Mouse (Mus musculus) limb, embryonic 11.5 days (tissue): ENCODE data around the gene Lrmp. TPM values are rescaled to one million over a fixed set of nuclear protein-coding genes. Genes with fewer than 3 reads are reported as not detected.
"Not testable (repeated sequence)": the region's sequence is repeated elsewhere in the genome, so short reads cannot be mapped to it uniquely, and the experiment has no call there.

Source experiments
- ATAC-seq: fragments of 200-750 bp; cut with Nextera tagmentation; 2 replicates; pipeline ENCODE4 v1.8.0; 2017; ENCODE audit warnings: low read depth; ENCODE audit not compliant: insufficient number of reproducible peaks, low FRiP score, low TSS enrichment
- DNase-seq: peaks from one replicate; pipeline ENCODE4 v3.0.0-alpha.2; 2015; ENCODE audit warnings: low spot score
- H3K27ac ChIP-seq: fragments of 300-500 bp; sonication (generic); replicated peaks from 2 replicates; pipeline ENCODE4 v1.5.1; 2014; ENCODE audit warnings: low read depth, mild to moderate bottlenecking, low read length
- H3K27me3 ChIP-seq: fragments of 300-500 bp; sonication (generic); 2 replicates; pipeline ENCODE4 v1.6.1; 2014; ENCODE audit warnings: mild to moderate bottlenecking, low read length, mixed read lengths; ENCODE audit not compliant: control insufficient read depth, insufficient read depth
- H3K36me3 ChIP-seq: fragments of 300-500 bp; sonication (generic); 2 replicates; pipeline ENCODE4 v1.6.1; 2014; ENCODE audit warnings: mild to moderate bottlenecking, low read length, moderate library complexity, mixed read lengths; ENCODE audit not compliant: control insufficient read depth, insufficient read depth
- H3K4me1 ChIP-seq: fragments of 300-500 bp; sonication (generic); 2 replicates; pipeline ENCODE4 v1.6.1; 2014; ENCODE audit warnings: low read length, mixed read lengths; ENCODE audit not compliant: control insufficient read depth, insufficient read depth
- H3K4me2 ChIP-seq: fragments of 300-500 bp; sonication (generic); 2 replicates; pipeline ENCODE4 v1.6.1; 2014; ENCODE audit warnings: low read depth, mild to moderate bottlenecking, moderate library complexity; ENCODE audit not compliant: severe bottlenecking
- H3K4me3 ChIP-seq: fragments of 300-500 bp; sonication (generic); 2 replicates; pipeline ENCODE4 v1.5.1; 2014; ENCODE audit warnings: low read depth, low read length
- H3K9ac ChIP-seq: fragments of 300-500 bp; sonication (generic); 2 replicates; pipeline ENCODE4 v1.6.1; 2014; ENCODE audit warnings: mild to moderate bottlenecking, low read length
- H3K9me3 ChIP-seq: fragments of 300-500 bp; sonication (generic); 2 replicates; pipeline ENCODE4 v1.6.1; 2016; ENCODE audit warnings: low read length; ENCODE audit not compliant: control insufficient read depth
- WGBS: fragments of 180-500 bp; shearing (Covaris S2); extraction: QIAGEN DNeasy Blood & Tissue Kit; methylation state at CpG from one replicate; pipeline ENCODE4 v1.1.7; 2014; 5-methylcytosine and 5-hydroxymethylcytosine counted together
- polyA plus RNA-seq: library from polyadenylated mRNA; unstranded; fragments of >200 nt; fragmentation: Nextera tagmentation; extraction: Ambion mirVana; gene quantifications from 2 replicates; pipeline ENCODE4 v1.2.1, GENCODE M21; 2014

Lrmp gene
- polyA plus RNA-seq, 1 experiment from 2014 or later: 1.7 TPM

DNA sequence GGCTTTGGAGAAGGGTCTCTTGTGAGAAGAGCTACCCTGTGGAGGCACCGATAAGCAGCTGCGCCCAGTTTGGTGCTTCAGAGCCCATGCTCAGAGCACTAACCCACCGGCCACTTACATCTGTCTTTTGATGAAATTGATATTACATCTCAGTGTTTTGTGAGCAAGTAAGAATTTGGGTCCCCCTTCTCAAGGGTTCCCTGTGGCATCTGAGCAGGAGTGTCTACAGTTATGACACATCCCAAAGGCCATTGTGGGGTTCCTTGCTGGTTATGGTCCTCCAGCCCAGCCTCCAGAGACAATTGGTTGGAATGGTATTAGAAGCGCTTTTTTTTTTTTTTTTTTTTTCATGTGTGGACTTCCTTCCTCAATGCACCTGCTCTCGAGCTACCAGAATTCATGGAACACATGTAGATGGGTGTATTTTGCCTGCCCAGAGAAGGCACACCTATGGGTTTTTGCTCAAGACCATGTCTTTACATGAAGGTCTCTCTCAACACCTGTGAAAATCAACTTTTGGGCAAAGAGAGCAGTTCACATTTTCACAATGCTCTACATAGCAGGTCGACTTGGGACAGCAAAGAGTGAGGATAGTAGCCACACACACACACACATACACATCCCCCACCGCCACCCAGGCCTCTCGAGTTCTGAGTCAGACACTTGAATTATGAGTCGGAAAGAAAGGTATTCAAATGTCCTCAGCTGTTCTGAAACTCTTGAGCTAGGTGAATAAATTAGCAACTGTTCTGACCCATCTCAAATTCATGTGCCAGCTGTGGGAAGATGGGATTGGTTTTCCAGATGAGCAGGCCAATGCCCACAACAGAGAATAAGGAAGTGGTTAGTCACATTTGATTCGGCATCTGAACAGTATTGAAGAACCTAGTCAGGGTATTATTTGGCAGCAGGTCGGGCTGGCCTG is 7.9 kb downstream of the Lrmp start:
- Histone ChIP-seq H3K9ac (no peak overlapping the region), H3K4me3 (no peak overlapping the region), H3K27me3 (no peaks in the 10 kb centered on the region), H3K9me3 (no peaks in the 10 kb centered on the region), H3K4me2 (no peak overlapping the region), H3K4me1 (peaks cover 15% of the 10 kb centered on the region), H3K27ac (no peak overlapping the region), H3K36me3 (no peaks in the 10 kb centered on the region)
- ATAC-seq (no peak), DNase-seq (no peak)
- 86% methylated on average over 11 of the region's 11 CpGs for WGBS

DNA sequence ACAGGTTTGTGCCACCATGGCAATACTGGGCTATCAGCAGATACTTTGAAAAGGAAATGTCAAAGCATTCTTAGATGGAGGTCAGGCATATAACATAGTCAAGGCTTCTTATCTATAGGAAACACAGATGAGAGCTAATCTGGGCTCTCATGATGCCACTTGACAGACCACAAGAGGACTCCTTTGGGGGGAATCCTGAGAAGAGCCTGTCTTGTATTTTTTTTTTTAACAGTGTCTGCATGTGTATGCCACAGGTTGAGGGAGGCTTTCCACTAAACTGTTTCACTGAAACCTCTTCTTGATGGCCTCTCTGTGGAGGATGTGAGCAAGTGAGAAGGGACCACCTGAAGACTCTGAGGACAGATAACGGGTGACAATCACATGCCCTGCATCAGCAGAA is 9.2 kb downstream of the Lrmp start:
- ATAC-seq (no peak), DNase-seq (no peak)
- Histone ChIP-seq H3K4me2 (no peak overlapping the region), H3K27me3 (no peaks in the 10 kb centered on the region), H3K9ac (no peak overlapping the region), H3K27ac (no peak overlapping the region), H3K4me1 (peaks cover 15% of the 10 kb centered on the region), H3K9me3 (no peaks in the 10 kb centered on the region), H3K4me3 (no peak overlapping the region), H3K36me3 (no peaks in the 10 kb centered on the region)
- WGBS: 73% methylated on average over 1 of the region's 1 CpGs

DNA sequence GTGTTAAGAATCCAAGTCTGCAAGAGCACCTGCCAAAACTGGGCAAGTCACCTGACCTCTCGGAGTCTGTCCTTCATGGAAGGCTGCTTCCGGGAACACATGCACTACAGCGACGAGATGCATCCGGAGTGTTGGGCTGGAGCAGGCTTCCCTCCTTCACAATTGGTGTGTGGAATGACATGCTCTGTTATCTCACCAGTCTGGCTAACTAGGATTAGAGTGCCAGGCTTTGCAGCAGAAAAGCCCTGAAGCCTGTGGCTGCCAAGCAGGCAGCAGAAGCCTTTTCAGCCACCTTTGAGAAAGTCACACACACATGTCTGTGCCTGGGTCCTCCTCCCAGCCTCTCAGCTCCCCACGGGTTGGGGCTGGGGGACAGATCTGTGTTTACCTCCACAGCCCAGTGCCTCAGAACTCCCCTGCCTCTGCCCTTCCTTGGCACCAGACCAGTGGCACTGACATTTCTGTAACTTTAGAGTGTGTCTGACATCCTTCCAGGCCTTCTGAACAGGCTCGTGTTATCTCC is 10.2 kb downstream of the Lrmp start:
- no peak for ATAC-seq
- Histone ChIP-seq H3K4me1 (peaks cover 13% of the 10 kb centered on the region), H3K9ac (no peak overlapping the region), H3K36me3 (no peaks in the 10 kb centered on the region), H3K9me3 (no peaks in the 10 kb centered on the region), H3K27ac (no peak overlapping the region), H3K4me2 (no peak overlapping the region), H3K27me3 (no peaks in the 10 kb centered on the region), H3K4me3 (no peak overlapping the region)
- 70% methylated on average over 7 of the region's 7 CpGs for WGBS
- DNase-seq: no peak

DNA sequence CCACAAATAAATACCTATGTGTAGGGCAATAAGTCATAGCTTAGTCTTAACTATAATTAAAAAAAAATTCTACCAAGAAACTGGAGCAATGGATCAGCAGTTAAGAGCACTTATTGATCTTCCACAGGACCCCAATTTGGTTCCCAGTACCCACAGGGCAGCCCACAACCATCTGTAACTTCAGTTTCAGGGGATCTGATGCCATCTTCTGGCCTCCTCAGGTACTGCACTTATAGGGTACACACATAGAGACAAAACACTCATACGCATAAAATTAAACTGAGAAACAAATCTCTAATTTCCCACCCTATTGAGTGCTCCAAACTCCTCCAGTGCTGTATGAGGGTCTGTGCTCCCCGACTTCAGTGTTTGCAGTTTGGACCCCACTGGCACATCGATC is 12.2 kb downstream of the Lrmp start:
- H3K27me3 ChIP-seq: no peaks in the 10 kb centered on the region
- DNase-seq (no peak), ATAC-seq (no peak)
- H3K27ac ChIP-seq: no peak overlapping the region
- H3K36me3 ChIP-seq: no peaks in the 10 kb centered on the region
- H3K9me3 ChIP-seq: no peaks in the 10 kb centered on the region
- H3K4me1 ChIP-seq: no peaks in the 10 kb centered on the region
- no peak overlapping the region for H3K4me2 ChIP-seq
- no peak overlapping the region for H3K4me3 ChIP-seq
- no peak overlapping the region for H3K9ac ChIP-seq
- 95% methylated on average over 3 of the region's 3 CpGs for WGBS

DNA sequence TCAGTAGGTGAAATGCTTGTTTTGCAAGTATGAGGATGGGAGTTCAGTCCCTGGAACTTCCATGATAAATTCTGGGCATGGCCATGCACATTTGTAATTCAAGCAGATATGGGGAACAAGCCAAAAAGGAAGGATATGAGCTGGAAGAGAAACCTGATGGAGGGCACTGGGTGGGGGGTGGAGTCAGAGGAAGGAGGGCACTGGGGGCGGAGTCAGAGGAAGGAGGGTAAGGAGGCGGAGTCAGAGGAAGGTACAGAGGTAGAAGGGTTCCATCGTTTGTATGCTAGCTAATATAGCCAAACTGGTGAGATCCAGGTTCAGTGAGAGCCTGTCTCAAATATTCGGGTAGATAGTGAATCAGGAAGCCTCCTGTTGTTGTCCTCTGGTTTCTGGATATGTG is 14.1 kb downstream of the Lrmp start:
- Histone ChIP-seq H3K9ac (no peak overlapping the region), H3K9me3 (no peaks in the 10 kb centered on the region), H3K4me2 (no peak overlapping the region), H3K27me3 (no peaks in the 10 kb centered on the region), H3K4me3 (no peak overlapping the region), H3K36me3 (no peaks in the 10 kb centered on the region), H3K27ac (no peak overlapping the region), H3K4me1 (no peaks in the 10 kb centered on the region)
- 82% methylated on average over 4 of the region's 4 CpGs for WGBS
- ATAC-seq (no peak), DNase-seq (no peak)

DNA sequence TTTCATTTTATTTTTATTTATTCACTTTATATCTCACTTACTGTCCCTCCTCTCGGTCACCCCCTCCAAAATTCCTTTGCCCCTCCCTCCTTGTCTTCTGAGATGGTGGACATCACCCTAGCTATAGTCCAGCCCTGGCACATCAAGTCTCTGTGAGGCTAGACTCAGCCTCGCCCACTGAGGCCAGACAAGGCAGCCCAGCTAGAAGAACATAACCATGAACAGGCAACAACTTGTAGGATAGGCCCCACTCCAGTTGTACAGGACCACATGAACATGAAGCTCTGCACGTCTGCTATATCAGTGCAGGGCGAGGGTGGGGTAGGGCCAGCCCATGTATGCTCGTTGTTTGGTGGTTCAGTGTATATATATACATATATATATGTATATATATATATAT is 16.5 kb downstream of the Lrmp start:
- no peak for DNase-seq
- no peaks in the 10 kb centered on the region for H3K27me3 ChIP-seq
- no peak overlapping the region for H3K4me3 ChIP-seq

DNA sequence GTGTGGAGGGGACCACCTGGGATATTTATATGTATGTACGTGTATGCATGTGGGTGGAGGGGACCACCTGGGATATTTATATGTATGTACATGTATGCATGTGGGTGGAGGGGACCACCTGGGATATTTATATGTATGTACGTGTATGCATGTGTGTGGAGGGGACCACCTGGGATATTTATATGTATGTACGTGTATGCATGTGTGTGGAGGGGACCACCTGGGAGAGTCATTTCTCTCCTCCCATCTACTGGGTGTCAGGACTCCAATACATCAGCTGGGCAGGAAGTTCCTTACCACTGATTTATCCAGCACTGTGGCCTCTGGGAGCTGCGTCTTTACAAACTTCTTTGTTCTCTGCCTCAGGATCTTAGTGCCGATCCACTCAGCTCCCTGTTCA is 17.5 kb downstream of the Lrmp start:
- H3K4me3 ChIP-seq, H3K9ac ChIP-seq, H3K4me2 ChIP-seq, H3K36me3 ChIP-seq, H3K4me1 ChIP-seq, ATAC-seq, H3K27me3 ChIP-seq, H3K9me3 ChIP-seq, H3K27ac ChIP-seq, DNase-seq: not testable (repeated sequence)
- 82% methylated on average over 5 of the region's 5 CpGs for WGBS

More for the DNA sequence above, 16.5 kb downstream of the Lrmp start:
- 87% methylated on average over 5 of the region's 5 CpGs for WGBS
- no peak overlapping the region for H3K27ac ChIP-seq
- no peaks in the 10 kb centered on the region for H3K36me3 ChIP-seq
- H3K9me3 ChIP-seq: no peaks in the 10 kb centered on the region
- no peak overlapping the region for H3K9ac ChIP-seq
- no peaks in the 10 kb centered on the region for H3K4me1 ChIP-seq
- H3K4me2 ChIP-seq: no peak overlapping the region
- no peak for ATAC-seq

DNA sequence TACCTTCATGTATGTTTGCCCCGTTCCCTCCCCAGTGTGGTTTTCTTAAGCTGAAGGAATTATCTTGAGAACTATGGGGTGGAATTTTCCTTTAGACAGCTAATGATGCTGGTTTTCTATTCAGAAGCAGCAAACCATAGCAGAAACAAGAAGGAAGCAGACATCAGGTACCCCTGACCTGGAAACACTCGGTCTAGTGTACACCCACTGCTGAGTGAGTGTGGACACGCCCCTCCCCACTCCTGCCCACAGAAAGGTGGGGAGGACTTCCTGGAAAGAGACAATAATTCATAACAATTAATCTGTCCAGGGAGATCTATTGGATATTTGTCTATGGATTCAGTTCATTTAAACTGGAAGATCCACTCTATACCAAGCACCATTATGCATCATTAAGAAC is 19.8 kb downstream of the Lrmp start:
- Histone ChIP-seq H3K4me2 (no peak overlapping the region), H3K9ac (no peak overlapping the region), H3K36me3 (no peaks in the 10 kb centered on the region), H3K27me3 (no peaks in the 10 kb centered on the region), H3K4me3 (no peak overlapping the region), H3K4me1 (no peaks in the 10 kb centered on the region), H3K27ac (no peak overlapping the region), H3K9me3 (no peaks in the 10 kb centered on the region)
- 89% methylated on average over 3 of the region's 3 CpGs for WGBS
- DNase-seq: no peak
- no peak for ATAC-seq
